Comparison of ENCODE assay signal across 9 mouse cellular contexts in the genomic region with DNA sequence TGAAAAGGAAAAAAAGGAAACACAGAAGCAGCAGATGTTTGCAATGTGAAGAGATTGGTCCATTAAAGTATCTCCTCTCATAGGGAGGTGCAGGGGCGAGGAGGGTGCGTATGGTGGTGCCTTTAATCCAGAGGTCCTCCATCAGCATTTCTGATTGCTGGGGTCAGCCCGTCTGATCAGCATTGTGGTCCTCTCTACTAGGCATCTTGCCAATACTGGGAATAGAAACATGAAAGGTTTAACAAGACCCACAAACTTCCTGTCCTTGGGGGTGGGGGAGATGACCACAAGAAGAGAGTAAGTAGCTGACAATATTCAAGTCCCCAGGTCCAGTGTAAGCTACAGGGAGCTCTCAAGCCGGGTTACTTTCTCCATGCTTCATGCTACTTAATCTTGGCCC. TPM values are rescaled to one million over a fixed set of nuclear protein-coding genes. Genes with fewer than 3 reads are reported as not detected.
DNase-seq lines count a peak whose midpoint lies in the region; ATAC-seq and TF ChIP-seq lines count a peak whose summit lies in the region.
"Had no signal": no experiment of that assay in that cellular context is flagged by ENCODE, and none has a peak within 500 bp of the region (broad histone marks: within the 10 kb centered on the region; RNA-seq: fewer than 3 reads in every experiment).

No protein-coding gene starts in this region.

- no peak overlapping the region for H3K9ac ChIP-seq in heart, embryonic 12.5 days
- H3K9ac ChIP-seq in forebrain, embryonic 16.5 days (replicated peaks; ENCODE audit: low read depth, low read length) = no peak overlapping the region
- peak overlapping the region; percentile 16; the same call in 1 of the 2 replicates for H3K9ac ChIP-seq in liver, postnatal 0 days (replicated peaks)

- H3K4me1 ChIP-seq in heart, embryonic 12.5 days (replicated peaks) = peaks cover 35% of the 10 kb centered on the region
- peaks cover 31% of the 10 kb centered on the region for H3K4me1 ChIP-seq in forebrain, embryonic 16.5 days (replicated peaks; ENCODE audit: control insufficient read depth, insufficient read depth, low read length)
- H3K4me1 ChIP-seq in liver, postnatal 0 days (ENCODE audit: insufficient read depth) = peaks cover 40% of the 10 kb centered on the region

- no peaks in the 10 kb centered on the region for H3K36me3 ChIP-seq in heart, embryonic 12.5 days
- no peaks in the 10 kb centered on the region for H3K36me3 ChIP-seq in C2C12 (ENCODE audit: control insufficient read depth, insufficient read depth)
- no peaks in the 10 kb centered on the region for H3K36me3 ChIP-seq in forebrain, embryonic 16.5 days (ENCODE audit: control insufficient read depth, insufficient read depth)
- H3K36me3 ChIP-seq in liver, postnatal 0 days (replicated peaks; ENCODE audit: insufficient read depth, low read length) = 0 out of 2 replicates have a peak, but pooled peaks cover 2% of the 10 kb centered on the region

- H3K79me3 ChIP-seq in C2C12 (ENCODE audit: low read depth) = peaks cover 19% of the 10 kb centered on the region

- H3K4me3 ChIP-seq in heart, embryonic 12.5 days = 0 out of 2 replicates have a peak overlapping the region, but pooled peaks have one; percentile 93
- peak overlapping the region; percentile 18 for H3K4me3 ChIP-seq in C2C12 (ENCODE audit: insufficient read depth, poor library complexity, severe bottlenecking)
- no peak overlapping the region for H3K4me3 ChIP-seq in forebrain, embryonic 16.5 days (replicated peaks; ENCODE audit: low read length)
- H3K4me3 ChIP-seq in liver, postnatal 0 days (ENCODE audit: low read depth, low read length) = peak overlapping the region; percentile 88; the same call in 1 of the 2 replicates

- H3K4me2 ChIP-seq in heart, embryonic 12.5 days = peak overlapping the region; percentile 86; the same call in 1 of the 2 replicates
- peak overlapping the region; percentile 75 for H3K4me2 ChIP-seq in forebrain, embryonic 16.5 days (ENCODE audit: low read length)
- peak overlapping the region; percentile 98 for H3K4me2 ChIP-seq in liver, postnatal 0 days (ENCODE audit: low read depth, low read length)

- H3K27me3 ChIP-seq in heart, embryonic 12.5 days (replicated peaks) = no peaks in the 10 kb centered on the region
- no peaks in the 10 kb centered on the region for H3K27me3 ChIP-seq in C2C12 (ENCODE audit: control insufficient read depth, insufficient read depth, insufficient read length)
- H3K27me3 ChIP-seq in forebrain, embryonic 16.5 days (replicated peaks; ENCODE audit: control insufficient read depth, insufficient read depth, low read length) = no peaks in the 10 kb centered on the region
- H3K27me3 ChIP-seq in liver, postnatal 0 days (ENCODE audit: insufficient read depth, low read length) = no peaks in the 10 kb centered on the region

- peaks cover 36% of the 10 kb centered on the region for H3K79me2 ChIP-seq in C2C12 (ENCODE audit: control insufficient read depth, insufficient read depth)

- H3ac ChIP-seq in C2C12 (ENCODE audit: control insufficient read depth, insufficient read length, low read depth) = no peak overlapping the region

- no peak for TF ChIP-seq EP300 in liver, postnatal 0 days (IDR thresholded peaks at IDR 0.05; ENCODE audit: low read depth)

- 70% methylated on average over 4 of the region's 4 CpGs for WGBS in heart, embryonic 12.5 days
- WGBS in forebrain, embryonic 16.5 days = 58% methylated on average over 4 of the region's 4 CpGs
- WGBS in liver, postnatal 0 days (ENCODE audit: insufficient replicate concordance) = 33% methylated on average over 4 of the region's 4 CpGs

- no peaks in the 10 kb centered on the region for H3K9me3 ChIP-seq in heart, embryonic 12.5 days (replicated peaks)
- no peaks in the 10 kb centered on the region for H3K9me3 ChIP-seq in forebrain, embryonic 16.5 days (ENCODE audit: control insufficient read depth, low read length)
- no peaks in the 10 kb centered on the region for H3K9me3 ChIP-seq in liver, postnatal 0 days (ENCODE audit: low read length)

- DNase-seq in heart, postnatal 4 days = no peak
- no peak for DNase-seq in liver, postnatal 0 days
- no peak for DNase-seq in thymus, postnatal 14 days
- DNase-seq in gastrocnemius, postnatal 10 days = no peak

- no peak for ATAC-seq in heart, embryonic 12.5 days (ENCODE audit: insufficient number of reproducible peaks, low FRiP score)
- ATAC-seq in forebrain, embryonic 16.5 days = no peak
- no peak for ATAC-seq in liver, postnatal 0 days
- ATAC-seq in monocyte, adult 5-6 weeks (replicated peaks; ENCODE audit: insufficient number of reproducible peaks, low FRiP score, low TSS enrichment, poor library complexity, severe bottlenecking) = no peak

- no peak for TF ChIP-seq CTCF in C2C12 (IDR thresholded peaks at IDR 0.05; ENCODE audit: control insufficient read depth, insufficient read depth, insufficient read length)
- TF ChIP-seq CTCF in liver, postnatal 0 days (IDR thresholded peaks at IDR 0.05; ENCODE audit: low read depth) = no peak

- H3K27ac ChIP-seq in heart, embryonic 12.5 days (ENCODE audit: poor library complexity, severe bottlenecking) = no peak overlapping the region
- H3K27ac ChIP-seq in forebrain, embryonic 16.5 days (ENCODE audit: low read length) = no peak overlapping the region
- H3K27ac ChIP-seq in liver, postnatal 0 days (ENCODE audit: low read depth) = peak overlapping the region; percentile 66

TF ChIP-seq in C2C12, 6 proteins besides CTCF, POLR2A, EP300 and RAD21:
- no peak for TF ChIP-seq CEBPB (IDR thresholded peaks at IDR 0.05; ENCODE audit: low read depth)
- TF ChIP-seq FOSL1 (IDR thresholded peaks at IDR 0.05; ENCODE audit: insufficient read depth, low read length, poor library complexity, severe bottlenecking) = no peak

RNA-seq across cellular contexts. Expression of gene E2f1, which starts 1.0 kb away (rescaled TPM):
- 21.7 and 21.8 TPM in 2 replicates for polyA plus RNA-seq in heart, embryonic 12.5 days (2016; fragmentation: Nextera tagmentation; extraction: Ambion mirVana)
- total RNA-seq in heart, postnatal 4 days (2021) = 10 to 100 TPM; 32.3 to 35.6 TPM
- polyA plus RNA-seq in C2C12 (2012; fragmentation: generic; extraction: Trizol) = 33.3 TPM
- 10.8 and 12.1 TPM in 2 replicates for polyA plus RNA-seq in forebrain, embryonic 16.5 days (2015; fragmentation: Nextera tagmentation; extraction: Ambion mirVana)
- polyA plus RNA-seq in liver, postnatal 0 days (2015; fragmentation: Nextera tagmentation; extraction: Ambion mirVana) = 7.3 and 7.4 TPM in 2 replicates
- 0.64 to 3.1 TPM (median 1.8 TPM) in 3 replicates for total RNA-seq in monocyte, adult 5-6 weeks (2017)
- 1 to 10 TPM; 6.3 to 8.7 TPM for total RNA-seq in gastrocnemius, postnatal 10 days (2021)

RNA-seq across cellular contexts. Expression of gene Necab3, which starts 12.0 kb away (rescaled TPM):
- polyA plus RNA-seq in heart, embryonic 12.5 days (2016; fragmentation: Nextera tagmentation; extraction: Ambion mirVana) = 0.27 and 0.87 TPM in 2 replicates
- 1 to 10 TPM in 1 of 2 experiments, under 1 TPM in 1; 0.81 to 1.8 TPM for total RNA-seq in heart, postnatal 4 days (2021)
- 0.46 TPM for polyA plus RNA-seq in C2C12 (2012; fragmentation: generic; extraction: Trizol)
- 22.0 and 27.1 TPM in 2 replicates for polyA plus RNA-seq in forebrain, embryonic 16.5 days (2015; fragmentation: Nextera tagmentation; extraction: Ambion mirVana)
- 0.13 and 0.19 TPM in 2 replicates for polyA plus RNA-seq in liver, postnatal 0 days (2015; fragmentation: Nextera tagmentation; extraction: Ambion mirVana)
- 0.68 TPM in 1 of 3 replicates, not detected in the others for total RNA-seq in monocyte, adult 5-6 weeks (2017)
- total RNA-seq in gastrocnemius, postnatal 10 days (2021) = under 1 TPM; 0.73 to 0.79 TPM

RNA-seq across cellular contexts. Expression of gene Actl10, which starts 19.1 kb away (rescaled TPM):
- polyA plus RNA-seq in heart, embryonic 12.5 days (2016; fragmentation: Nextera tagmentation; extraction: Ambion mirVana) = 0.13 and 0.15 TPM in 2 replicates
- under 1 TPM in 1 of 2 experiments, not detected in 1; 0.17 TPM for total RNA-seq in heart, postnatal 4 days (2021)
- 0.33 TPM for polyA plus RNA-seq in C2C12 (2012; fragmentation: generic; extraction: Trizol)
- polyA plus RNA-seq in forebrain, embryonic 16.5 days (2015; fragmentation: Nextera tagmentation; extraction: Ambion mirVana) = 0.37 and 0.86 TPM in 2 replicates
- polyA plus RNA-seq in liver, postnatal 0 days (2015; fragmentation: Nextera tagmentation; extraction: Ambion mirVana) = 0.07 TPM in 1 of 2 replicates, not detected in the other
- not detected in 3 replicates for total RNA-seq in monocyte, adult 5-6 weeks (2017)
- not detected for total RNA-seq in gastrocnemius, postnatal 10 days (2021)
- polyA plus RNA-seq: inflammation-experienced regulatory T-cells, adult 6 months had no signal

RNA-seq across cellular contexts. Expression of gene 1700003F12Rik, which starts 23.8 kb away (rescaled TPM):
- polyA plus RNA-seq in heart, embryonic 12.5 days (2016; fragmentation: Nextera tagmentation; extraction: Ambion mirVana) = 0.48 and 0.78 TPM in 2 replicates
- total RNA-seq in heart, postnatal 4 days (2021) = under 1 TPM in 1 of 2 experiments, not detected in 1; 0.81 TPM
- 6.8 TPM for polyA plus RNA-seq in C2C12 (2012; fragmentation: generic; extraction: Trizol)
- 1.9 and 2.9 TPM in 2 replicates for polyA plus RNA-seq in forebrain, embryonic 16.5 days (2015; fragmentation: Nextera tagmentation; extraction: Ambion mirVana)
- polyA plus RNA-seq in liver, postnatal 0 days (2015; fragmentation: Nextera tagmentation; extraction: Ambion mirVana) = 3.1 and 3.8 TPM in 2 replicates
- 0.78 TPM in 1 of 3 replicates, not detected in the others for total RNA-seq in monocyte, adult 5-6 weeks (2017)
- total RNA-seq in gastrocnemius, postnatal 10 days (2021) = under 1 TPM in 1 of 2 experiments, not detected in 1; 0.81 TPM
- polyA plus RNA-seq: inflammation-experienced regulatory T-cells, adult 6 months had no signal

RNA-seq across cellular contexts. Expression of gene Pxmp4, which starts 32.8 kb away (rescaled TPM):
- 18.9 and 20.5 TPM in 2 replicates for polyA plus RNA-seq in heart, embryonic 12.5 days (2016; fragmentation: Nextera tagmentation; extraction: Ambion mirVana)
- 10 to 100 TPM; 14.5 to 20.4 TPM for total RNA-seq in heart, postnatal 4 days (2021)
- 6.4 TPM for polyA plus RNA-seq in C2C12 (2012; fragmentation: generic; extraction: Trizol)
- polyA plus RNA-seq in forebrain, embryonic 16.5 days (2015; fragmentation: Nextera tagmentation; extraction: Ambion mirVana) = 12.0 and 14.8 TPM in 2 replicates
- polyA plus RNA-seq in liver, postnatal 0 days (2015; fragmentation: Nextera tagmentation; extraction: Ambion mirVana) = 64.2 and 68.5 TPM in 2 replicates
- 7.3 to 10.6 TPM (median 9.6 TPM) in 3 replicates for total RNA-seq in monocyte, adult 5-6 weeks (2017)
- 10 to 100 TPM; 15.1 to 16.1 TPM for total RNA-seq in gastrocnemius, postnatal 10 days (2021)

Comparison
In these comparisons a context has a peak if more than half of its experiments do, and no peak if none do; other contexts are left out.
1. RNA of gene Necab3, which starts 12.0 kb away (polyA plus RNA-seq): 22.0 to 27.1 TPM in forebrain, embryonic 16.5 days; 0.27 to 0.87 TPM in heart, embryonic 12.5 days, 0.46 TPM in C2C12 (single experiment) and 0.13 to 0.19 TPM in liver, postnatal 0 days; every median in the first group is over 10 times any median in the second.
2. Peak in every context shown above with its lines, with median percentiles within 50 percentile points of each other: H3K4me2 ChIP-seq.